Mouse (Mus musculus): ENCODE measurements around the gene Rxrb. TPM values are rescaled to one million over a fixed set of nuclear protein-coding genes. Genes with fewer than 3 reads are reported as not detected.

Rxrb gene
- polyA plus RNA-seq, 1 experiment from 2014 or later, result 53.3 TPM

MicroRNAs within 50 kb of the gene (microRNA counts, 519-probe panel; counts per million panel counts)
- microRNA mmu-miR-219, result 3,155 counts per million, percentile 84 among the panel's probes with 10 or more counts

Small RNAs within 50 kb of the gene (microRNA-seq; reads per million reads assigned to microRNA genes)
- gene Mir219a-1 (not detected), gene Mir219c (not detected)

Other genes with a start within 250 kb of the Rxrb start
- gene Angptl4, start 250.0 kb upstream of the Rxrb start, polyA plus RNA-seq (2015; fragmentation: Nextera tagmentation; extraction: Ambion mirVana), result 26.6 and 29.0 TPM in 2 replicates
- gene Kank3, start 221.3 kb upstream of the Rxrb start, polyA plus RNA-seq (2015; fragmentation: Nextera tagmentation; extraction: Ambion mirVana), result 45.8 and 46.6 TPM in 2 replicates
- gene Rps28, start 207.2 kb upstream of the Rxrb start, polyA plus RNA-seq (2015; fragmentation: Nextera tagmentation; extraction: Ambion mirVana), result 392 and 410 TPM in 2 replicates
- 464 and 517 TPM in 2 replicates for gene Ndufa7, start 207.2 kb upstream of the Rxrb start, polyA plus RNA-seq (2015; fragmentation: Nextera tagmentation; extraction: Ambion mirVana)
- 55.7 and 59.8 TPM in 2 replicates for gene Cd320, start 188.7 kb upstream of the Rxrb start, polyA plus RNA-seq (2015; fragmentation: Nextera tagmentation; extraction: Ambion mirVana)
- gene Gm7029, start 158.0 kb upstream of the Rxrb start, polyA plus RNA-seq (2015; fragmentation: Nextera tagmentation; extraction: Ambion mirVana), result not detected in 2 replicates
- gene Kifc1, start 141.2 kb upstream of the Rxrb start, polyA plus RNA-seq (2015; fragmentation: Nextera tagmentation; extraction: Ambion mirVana), result 2.5 and 2.6 TPM in 2 replicates
- gene Platr17, start 126.7 kb upstream of the Rxrb start, polyA plus RNA-seq (2015; fragmentation: Nextera tagmentation; extraction: Ambion mirVana), result 0.20 and 0.46 TPM in 2 replicates
- gene Daxx, start 122.4 kb upstream of the Rxrb start, polyA plus RNA-seq (2015; fragmentation: Nextera tagmentation; extraction: Ambion mirVana), result 52.0 and 53.7 TPM in 2 replicates
- gene Tapbp, start 115.9 kb upstream of the Rxrb start, polyA plus RNA-seq (2015; fragmentation: Nextera tagmentation; extraction: Ambion mirVana), result 29.2 and 32.6 TPM in 2 replicates
- 16.2 and 17.2 TPM in 2 replicates for gene Zbtb22, start 115.9 kb upstream of the Rxrb start, polyA plus RNA-seq (2015; fragmentation: Nextera tagmentation; extraction: Ambion mirVana)
- 52.7 and 58.8 TPM in 2 replicates for gene Rgl2, start 102.3 kb upstream of the Rxrb start, polyA plus RNA-seq (2015; fragmentation: Nextera tagmentation; extraction: Ambion mirVana)
- gene Pfdn6, start 91.5 kb upstream of the Rxrb start, polyA plus RNA-seq (2015; fragmentation: Nextera tagmentation; extraction: Ambion mirVana), result 183 and 189 TPM in 2 replicates
- 20.7 and 23.5 TPM in 2 replicates for gene Wdr46, start 91.2 kb upstream of the Rxrb start, polyA plus RNA-seq (2015; fragmentation: Nextera tagmentation; extraction: Ambion mirVana)
- gene B3galt4, start 80.3 kb upstream of the Rxrb start, polyA plus RNA-seq (2015; fragmentation: Nextera tagmentation; extraction: Ambion mirVana), result 13.3 and 16.1 TPM in 2 replicates
- gene Vps52, start 76.0 kb upstream of the Rxrb start, polyA plus RNA-seq (2015; fragmentation: Nextera tagmentation; extraction: Ambion mirVana), result 75.4 and 80.7 TPM in 2 replicates
- 695 and 697 TPM in 2 replicates for gene Rps18, start 75.8 kb upstream of the Rxrb start, polyA plus RNA-seq (2015; fragmentation: Nextera tagmentation; extraction: Ambion mirVana)
- 16.6 and 18.8 TPM in 2 replicates for gene H2-K1, start 31.5 kb upstream of the Rxrb start, polyA plus RNA-seq (2015; fragmentation: Nextera tagmentation; extraction: Ambion mirVana)
- gene Ring1, start 7.1 kb upstream of the Rxrb start, polyA plus RNA-seq (2015; fragmentation: Nextera tagmentation; extraction: Ambion mirVana), result 17.3 and 18.5 TPM in 2 replicates
- gene H2-Ke6, start 3.8 kb upstream of the Rxrb start, polyA plus RNA-seq (2015; fragmentation: Nextera tagmentation; extraction: Ambion mirVana), result 69.5 and 74.1 TPM in 2 replicates
- 180 and 186 TPM in 2 replicates for gene Slc39a7, start 130 bp upstream of the Rxrb start, polyA plus RNA-seq (2015; fragmentation: Nextera tagmentation; extraction: Ambion mirVana)
- gene Col11a2, start 7.6 kb downstream of the Rxrb start, polyA plus RNA-seq (2015; fragmentation: Nextera tagmentation; extraction: Ambion mirVana), result 4.7 and 6.7 TPM in 2 replicates
- 0.14 TPM in 1 of 2 replicates, not detected in the other for gene H2-Oa, start 60.5 kb downstream of the Rxrb start, polyA plus RNA-seq (2015; fragmentation: Nextera tagmentation; extraction: Ambion mirVana)
- 20.5 and 20.9 TPM in 2 replicates for gene H2-DMa, start 87.7 kb downstream of the Rxrb start, polyA plus RNA-seq (2015; fragmentation: Nextera tagmentation; extraction: Ambion mirVana)
- 98.5 and 123 TPM in 2 replicates for gene Brd2, start 90.8 kb downstream of the Rxrb start, polyA plus RNA-seq (2015; fragmentation: Nextera tagmentation; extraction: Ambion mirVana)
- 0.25 and 0.28 TPM in 2 replicates for gene H2-DMb2, start 111.5 kb downstream of the Rxrb start, polyA plus RNA-seq (2015; fragmentation: Nextera tagmentation; extraction: Ambion mirVana)
- gene H2-DMb1, start 121.3 kb downstream of the Rxrb start, polyA plus RNA-seq (2015; fragmentation: Nextera tagmentation; extraction: Ambion mirVana), result 0.68 and 1.5 TPM in 2 replicates
- 4.6 and 6.1 TPM in 2 replicates for gene Tap1, start 155.7 kb downstream of the Rxrb start, polyA plus RNA-seq (2015; fragmentation: Nextera tagmentation; extraction: Ambion mirVana)
- 1.8 and 2.2 TPM in 2 replicates for gene Psmb9, start 156.0 kb downstream of the Rxrb start, polyA plus RNA-seq (2015; fragmentation: Nextera tagmentation; extraction: Ambion mirVana)
- gene Psmb8, start 165.9 kb downstream of the Rxrb start, polyA plus RNA-seq (2015; fragmentation: Nextera tagmentation; extraction: Ambion mirVana), result 3.0 and 4.1 TPM in 2 replicates
- gene Tap2, start 171.7 kb downstream of the Rxrb start, polyA plus RNA-seq (2015; fragmentation: Nextera tagmentation; extraction: Ambion mirVana), result 2.9 and 3.2 TPM in 2 replicates
- gene H2-Ob, start 207.1 kb downstream of the Rxrb start, polyA plus RNA-seq (2015; fragmentation: Nextera tagmentation; extraction: Ambion mirVana), result 0.16 and 0.33 TPM in 2 replicates
- gene H2-Ab1, start 225.9 kb downstream of the Rxrb start, polyA plus RNA-seq (2015; fragmentation: Nextera tagmentation; extraction: Ambion mirVana), result 1.7 and 2.3 TPM in 2 replicates

Data from hindbrain, embryonic 16.5 days (tissue).